Mouse (Mus musculus): Measurements from ENCODE around the gene Spaca5. TPM values are rescaled to one million over a fixed set of nuclear protein-coding genes. Genes with fewer than 3 reads are reported as not detected.

The Spaca5 gene
- polyA plus RNA-seq, 1 experiment from 2014 or later = not detected

Other genes starting within 250 kb of the Spaca5 start
- 12.0 and 15.2 TPM in 2 replicates for gene Timp1, start 198.2 kb upstream of the Spaca5 start, polyA plus RNA-seq (2014; fragmentation: Nextera tagmentation; extraction: Ambion mirVana)
- 3.6 and 4.0 TPM in 2 replicates for gene Syn1, start 147.4 kb upstream of the Spaca5 start, polyA plus RNA-seq (2014; fragmentation: Nextera tagmentation; extraction: Ambion mirVana)
- 2.1 and 3.4 TPM in 2 replicates for gene Cfp, start 136.9 kb upstream of the Spaca5 start, polyA plus RNA-seq (2014; fragmentation: Nextera tagmentation; extraction: Ambion mirVana)
- 8.2 and 8.4 TPM in 2 replicates for gene Elk1, start 117.8 kb upstream of the Spaca5 start, polyA plus RNA-seq (2014; fragmentation: Nextera tagmentation; extraction: Ambion mirVana)
- gene Uxt, start 106.4 kb upstream of the Spaca5 start, polyA plus RNA-seq (2014; fragmentation: Nextera tagmentation; extraction: Ambion mirVana) = 54.9 and 55.0 TPM in 2 replicates
- 6.4 and 6.7 TPM in 2 replicates for gene Zfp182, start 6.1 kb upstream of the Spaca5 start, polyA plus RNA-seq (2014; fragmentation: Nextera tagmentation; extraction: Ambion mirVana)
- 3.2 and 3.3 TPM in 2 replicates for gene Zfp300, start 21.1 kb downstream of the Spaca5 start, polyA plus RNA-seq (2014; fragmentation: Nextera tagmentation; extraction: Ambion mirVana)
- not detected in 2 replicates for gene Ssxa1, start 47.4 kb downstream of the Spaca5 start, polyA plus RNA-seq (2014; fragmentation: Nextera tagmentation; extraction: Ambion mirVana)
- not detected in 2 replicates for gene Gm21876, start 107.2 kb downstream of the Spaca5 start, polyA plus RNA-seq (2014; fragmentation: Nextera tagmentation; extraction: Ambion mirVana)